Mouse (Mus musculus) intestine, embryonic 16.5 days (tissue): ENCODE results near the gene Relt. TPM values are rescaled to one million over a fixed set of nuclear protein-coding genes. Genes with fewer than 3 reads are reported as not detected.

Source experiments
- ATAC-seq: fragments of 200-750 bp; cut with Nextera tagmentation; 2 replicates; pipeline ENCODE4 v1.8.0; 2017; ENCODE audit warnings: moderate TSS enrichment, moderate library complexity
- H3K27ac ChIP-seq: fragments of 300-500 bp; sonication (generic); 2 replicates; pipeline ENCODE4 v1.5.1; 2014; ENCODE audit warnings: mild to moderate bottlenecking, low read length
- H3K27me3 ChIP-seq: fragments of 300-500 bp; sonication (generic); replicated peaks from 2 replicates; pipeline ENCODE4 v1.6.1; 2014; ENCODE audit warnings: low read length, control low read depth, mixed read lengths; ENCODE audit not compliant: control insufficient read depth, insufficient read depth
- H3K36me3 ChIP-seq: fragments of 300-500 bp; sonication (generic); 2 replicates; pipeline ENCODE4 v1.6.1; 2014; ENCODE audit warnings: low read length, control low read depth; ENCODE audit not compliant: control insufficient read depth, insufficient read depth
- H3K4me1 ChIP-seq: fragments of 300-500 bp; sonication (generic); 2 replicates; pipeline ENCODE4 v1.6.1; 2014; ENCODE audit warnings: low read length, control low read depth, mixed read lengths; ENCODE audit not compliant: control insufficient read depth, insufficient read depth
- H3K4me2 ChIP-seq: fragments of 300-500 bp; sonication (generic); 2 replicates; pipeline ENCODE4 v1.6.1; 2014; ENCODE audit warnings: low read depth, low read length, control low read depth
- H3K4me3 ChIP-seq: fragments of 300-500 bp; sonication (generic); 2 replicates; pipeline ENCODE4 v1.5.1; 2014; ENCODE audit warnings: mild to moderate bottlenecking, low read length
- H3K9ac ChIP-seq: fragments of 300-500 bp; sonication (generic); 2 replicates; pipeline ENCODE4 v1.6.1; 2014; ENCODE audit warnings: low read depth, low read length
- H3K9me3 ChIP-seq: fragments of 300-500 bp; sonication (generic); 2 replicates; pipeline ENCODE4 v1.6.1; 2016; ENCODE audit warnings: low read length, control low read depth; ENCODE audit not compliant: control insufficient read depth
- WGBS: fragments of 180-500 bp; shearing (Covaris S2); extraction: QIAGEN DNeasy Blood & Tissue Kit; methylation state at CpG from one replicate; pipeline ENCODE4 v1.1.7; 2014; 5-methylcytosine and 5-hydroxymethylcytosine counted together
- polyA plus RNA-seq: library from polyadenylated mRNA; unstranded; fragments of >200 nt; fragmentation: Nextera tagmentation; extraction: Ambion mirVana; gene quantifications from 2 replicates; pipeline ENCODE4 v1.2.1, GENCODE M21; 2015

Gene Relt
- polyA plus RNA-seq, 1 experiment from 2014 or later = 3.8 TPM

GRCm38 (mm10) chr7:100879595-100879994 lies 16.3 kb upstream of the Relt start:
- Histone ChIP-seq H3K4me2 (peak overlapping the region; percentile 41; the same call in 1 of the 2 replicates), H3K36me3 (peaks cover 36% of the 10 kb centered on the region), H3K27me3 (no peaks in the 10 kb centered on the region), H3K27ac (no peak overlapping the region), H3K9me3 (no peaks in the 10 kb centered on the region), H3K4me3 (peak overlapping the region; percentile 14; the same call in 1 of the 2 replicates), H3K4me1 (peaks cover 7% of the 10 kb centered on the region), H3K9ac (no peak overlapping the region)
- ATAC-seq = peak; percentile 33; the same call in 1 of the 2 replicates
- 26% methylated on average over 20 of the region's 20 CpGs for WGBS

DNA sequence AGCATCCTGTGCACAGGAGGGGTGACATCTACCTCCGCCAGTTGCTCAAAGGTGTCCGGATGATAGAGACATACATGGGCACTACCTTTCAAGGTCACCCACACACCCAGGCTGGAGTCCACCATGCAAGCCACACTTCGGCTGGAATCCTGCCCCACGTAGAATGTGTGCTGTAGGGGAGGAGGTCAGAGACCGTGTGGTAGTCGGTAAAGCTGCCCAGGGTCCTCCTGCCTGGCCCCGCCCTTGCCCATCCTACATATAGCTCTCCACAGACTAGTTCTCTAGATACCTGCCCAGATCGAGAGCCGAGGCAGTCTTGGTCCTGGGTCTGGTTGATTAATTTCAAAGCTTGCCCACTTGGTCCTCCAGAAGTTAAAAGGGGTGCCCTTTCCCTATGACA lies 13.5 kb upstream of the Relt start:
- H3K4me1 ChIP-seq = peaks cover 7% of the 10 kb centered on the region
- no peak overlapping the region for H3K4me3 ChIP-seq
- ATAC-seq = no peak
- H3K9ac ChIP-seq = no peak overlapping the region
- no peaks in the 10 kb centered on the region for H3K27me3 ChIP-seq
- peaks cover 25% of the 10 kb centered on the region for H3K36me3 ChIP-seq
- no peak overlapping the region for H3K27ac ChIP-seq
- 86% methylated on average over 9 of the region's 9 CpGs for WGBS
- H3K4me2 ChIP-seq = no peak overlapping the region
- H3K9me3 ChIP-seq = no peaks in the 10 kb centered on the region

DNA sequence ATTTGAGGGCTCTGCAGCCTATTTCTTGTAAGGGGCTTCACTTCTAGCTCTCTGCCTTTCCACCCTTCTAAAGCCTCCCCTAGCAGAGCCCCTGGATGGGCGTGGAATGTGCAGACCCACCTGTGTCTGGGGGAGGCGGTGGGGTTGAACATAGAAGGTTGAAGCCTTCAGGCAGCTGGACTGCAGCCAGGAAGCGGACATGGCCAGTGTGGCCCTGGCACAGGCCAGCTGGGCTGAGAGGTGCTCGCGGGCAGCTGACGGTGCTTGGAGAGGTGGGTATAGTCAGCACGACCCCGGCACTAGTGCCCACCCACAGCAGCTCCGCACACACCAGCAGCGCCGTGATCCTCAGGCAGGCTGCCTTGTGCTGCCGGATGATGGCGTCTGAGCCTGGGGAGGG lies 13.0 kb upstream of the Relt start:
- Histone ChIP-seq H3K27me3 (no peaks in the 10 kb centered on the region), H3K4me3 (no peak overlapping the region), H3K4me2 (no peak overlapping the region), H3K36me3 (peaks cover 22% of the 10 kb centered on the region), H3K9me3 (no peaks in the 10 kb centered on the region), H3K9ac (no peak overlapping the region), H3K4me1 (peaks cover 7% of the 10 kb centered on the region), H3K27ac (peak overlapping the region; percentile 61)
- no peak for ATAC-seq
- WGBS = 87% methylated on average over 13 of the region's 13 CpGs

DNA sequence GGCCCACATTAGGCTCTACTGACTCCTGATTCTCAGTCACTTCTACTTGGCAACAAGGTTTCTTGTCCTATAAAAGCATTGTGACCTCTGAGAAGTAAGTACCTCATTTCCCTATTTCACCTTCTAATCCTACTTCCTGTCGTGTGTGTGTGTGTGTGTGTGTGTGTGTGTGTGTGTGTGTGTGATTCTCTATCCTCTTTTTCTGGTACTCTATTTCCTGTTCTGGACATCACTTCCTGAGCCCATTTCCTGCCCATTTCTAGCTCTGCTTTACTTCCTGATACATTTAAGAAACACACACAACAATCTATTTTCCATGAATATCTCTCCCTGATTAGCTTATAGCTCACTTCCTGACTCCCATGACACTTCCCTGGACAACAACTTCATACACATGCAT lies 12.6 kb upstream of the Relt start:
- Histone ChIP-seq H3K36me3 (peaks cover 19% of the 10 kb centered on the region), H3K27me3 (no peaks in the 10 kb centered on the region), H3K9ac (no peak overlapping the region), H3K4me2 (no peak overlapping the region), H3K4me3 (no peak overlapping the region), H3K9me3 (no peaks in the 10 kb centered on the region), H3K27ac (peak overlapping the region; percentile 61; the same call in 1 of the 2 replicates), H3K4me1 (peaks cover 7% of the 10 kb centered on the region)
- 52% methylated on average over 1 of the region's 1 CpGs for WGBS
- no peak for ATAC-seq

DNA sequence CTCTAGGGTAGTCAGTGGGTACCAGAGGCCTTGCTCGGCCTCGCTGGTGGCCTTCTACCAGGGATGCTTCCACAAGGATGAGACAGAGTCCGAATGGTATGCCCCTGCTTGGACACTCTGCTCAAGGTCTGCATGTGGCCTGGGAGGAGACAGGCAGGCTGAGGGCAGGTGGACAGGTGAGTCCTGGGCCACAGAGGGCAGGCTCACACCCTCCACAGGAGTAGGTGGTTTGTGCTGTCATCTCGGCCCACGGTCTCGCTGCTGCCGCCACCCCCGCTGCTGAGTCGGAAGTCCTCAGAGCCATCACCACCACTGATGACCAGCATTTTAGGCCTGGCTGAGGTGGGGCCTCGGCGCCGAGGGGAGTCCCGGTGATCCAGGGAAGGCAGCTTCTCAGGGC lies 10.0 kb upstream of the Relt start:
- Histone ChIP-seq H3K27ac (no peak overlapping the region), H3K4me3 (no peak overlapping the region), H3K4me1 (peaks cover 3% of the 10 kb centered on the region; the same call in 1 of the 2 replicates), H3K27me3 (no peaks in the 10 kb centered on the region), H3K9ac (no peak overlapping the region), H3K36me3 (peaks cover 12% of the 10 kb centered on the region; the same call in 1 of the 2 replicates), H3K9me3 (no peaks in the 10 kb centered on the region), H3K4me2 (no peak overlapping the region)
- ATAC-seq = no peak
- 93% methylated on average over 12 of the region's 13 CpGs for whole genome bisulfite sequencing

- no peak overlapping the region for H3K4me2 ChIP-seq
- no peaks in the 10 kb centered on the region for H3K27me3 ChIP-seq
- H3K27ac ChIP-seq = no peak overlapping the region
- no peak overlapping the region for H3K9ac ChIP-seq
- H3K9me3 ChIP-seq = no peaks in the 10 kb centered on the region
- peaks cover 12% of the 10 kb centered on the region; the same call in 1 of the 2 replicates for H3K36me3 ChIP-seq
- ATAC-seq = no peak
- H3K4me3 ChIP-seq = no peak overlapping the region
- peaks cover 3% of the 10 kb centered on the region; the same call in 1 of the 2 replicates for H3K4me1 ChIP-seq
- WGBS = 78% methylated on average over 5 of the region's 5 CpGs
Observed at GRCm38 (mm10) chr7:100871892-100872291, 8.6 kb upstream of the Relt start.

- H3K4me1 ChIP-seq = peaks cover 3% of the 10 kb centered on the region; the same call in 1 of the 2 replicates
- ATAC-seq = no peak
- no peak overlapping the region for H3K4me3 ChIP-seq
- H3K27me3 ChIP-seq = no peaks in the 10 kb centered on the region
- no peak overlapping the region for H3K9ac ChIP-seq
- peaks cover 12% of the 10 kb centered on the region; the same call in 1 of the 2 replicates for H3K36me3 ChIP-seq
- no peaks in the 10 kb centered on the region for H3K9me3 ChIP-seq
- WGBS = 92% methylated on average over 4 of the region's 4 CpGs
- H3K4me2 ChIP-seq = no peak overlapping the region
- H3K27ac ChIP-seq = no peak overlapping the region
Observed at GRCm38 (mm10) chr7:100871355-100871754, 8.1 kb upstream of the Relt start.

DNA sequence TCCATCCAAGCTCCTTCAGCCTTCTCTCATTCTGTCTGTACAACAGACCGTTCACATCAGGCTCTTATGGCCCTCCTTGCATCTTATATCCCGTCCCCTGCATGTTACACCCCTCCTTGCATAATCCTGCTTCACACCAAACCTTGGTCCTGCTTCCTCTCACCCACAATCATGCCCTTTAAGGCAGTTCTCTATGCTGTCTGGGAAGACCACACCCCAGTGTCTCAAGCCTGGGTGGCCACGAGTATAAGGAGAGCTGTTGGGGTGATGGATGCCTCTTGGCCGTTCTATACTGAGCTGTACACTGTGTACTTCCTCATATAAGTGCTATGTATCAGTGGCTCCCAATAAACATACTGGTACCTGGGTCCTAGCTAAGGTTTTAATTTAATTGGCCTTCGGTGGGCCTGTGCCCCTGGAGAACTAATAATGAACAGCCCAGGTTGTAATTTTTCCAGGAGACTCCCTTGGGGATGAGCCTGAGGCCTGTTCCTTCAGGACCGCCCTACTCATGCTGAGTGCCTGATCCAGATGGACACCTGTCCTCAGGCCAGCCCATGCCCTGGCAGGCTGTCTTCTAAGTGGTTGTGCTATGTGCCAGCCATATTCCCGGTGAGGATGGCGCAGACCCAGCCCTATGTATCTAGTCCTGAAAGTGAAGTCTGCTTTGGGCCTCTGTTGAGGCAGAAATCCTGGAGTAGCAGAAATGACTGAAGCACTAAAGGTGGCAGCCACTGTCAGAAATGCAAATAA lies 6.8 kb upstream of the Relt start:
- no peak overlapping the region for H3K27ac ChIP-seq
- no peak for ATAC-seq
- H3K36me3 ChIP-seq = peaks cover 8% of the 10 kb centered on the region; the same call in 1 of the 2 replicates
- H3K9me3 ChIP-seq = no peaks in the 10 kb centered on the region
- H3K4me2 ChIP-seq = no peak overlapping the region
- H3K4me3 ChIP-seq = no peak overlapping the region
- H3K27me3 ChIP-seq = no peaks in the 10 kb centered on the region
- H3K9ac ChIP-seq = no peak overlapping the region
- 80% methylated on average over 8 of the region's 8 CpGs for WGBS
- no peaks in the 10 kb centered on the region for H3K4me1 ChIP-seq

GRCm38 (mm10) chr7:100868551-100868950 lies 5.3 kb upstream of the Relt start:
- H3K4me3 ChIP-seq = no peak overlapping the region
- H3K27ac ChIP-seq = no peak overlapping the region
- WGBS = 73% methylated on average over 4 of the region's 4 CpGs
- no peak for ATAC-seq
- H3K27me3 ChIP-seq = no peaks in the 10 kb centered on the region
- H3K9me3 ChIP-seq = no peaks in the 10 kb centered on the region
- peaks cover 7% of the 10 kb centered on the region; the same call in 1 of the 2 replicates for H3K36me3 ChIP-seq
- no peak overlapping the region for H3K4me2 ChIP-seq
- no peaks in the 10 kb centered on the region for H3K4me1 ChIP-seq
- no peak overlapping the region for H3K9ac ChIP-seq
